Mouse (Mus musculus): Measurements from ENCODE around the gene Fastkd5.

GRCm38 (mm10) chr2:130634006-130634738, 4.3 kb upstream of the Fastkd5 start:
- TF ChIP-seq POLR2A (IDR thresholded peaks at IDR 0.05; ENCODE audit: insufficient read length, low read depth) (no peak), MYOG (IDR thresholded peaks at IDR 0.05; ENCODE audit: control insufficient read depth in 1 of 3, insufficient read depth in 1 of 3, insufficient read length in 2 of 3, low read depth in 2 of 3) (no peak), USF1 (IDR thresholded peaks at IDR 0.05; ENCODE audit: low read depth) (no peak), E2F4 (IDR thresholded peaks at IDR 0.05; ENCODE audit: insufficient read depth) (no peak), TCF12 (IDR thresholded peaks at IDR 0.05; ENCODE audit: insufficient read depth, poor library complexity, severe bottlenecking) (no peak), REST (IDR thresholded peaks at IDR 0.05; ENCODE audit: insufficient read depth, insufficient read length) (no peak), MAX (IDR thresholded peaks at IDR 0.05; ENCODE audit: low read depth) (no peak), CEBPB (IDR thresholded peaks at IDR 0.05; ENCODE audit: insufficient read depth, poor library complexity, severe bottlenecking) (no peak), POLR2AphosphoS2 (IDR thresholded peaks at IDR 0.05; ENCODE audit: insufficient read length, low read depth) (no peak), SRF (IDR thresholded peaks at IDR 0.05; ENCODE audit: control insufficient read depth, insufficient read length, low read depth) (no peak), MYOD1 (IDR thresholded peaks at IDR 0.05; ENCODE audit: control insufficient read depth in 1 of 3, insufficient read length in 2 of 3, low read depth in 2 of 3) (no peak), TCF3 (IDR thresholded peaks at IDR 0.05; ENCODE audit: insufficient read length, low read depth) (no peak)

Measured in myocyte (in vitro differentiated cells).